Mouse (Mus musculus) large intestine, adult 2 months (tissue): ENCODE data around the gene Nphp3. TPM values are rescaled to one million over a fixed set of nuclear protein-coding genes. Genes with fewer than 3 reads are reported as not detected.

Experiments used
- DNase-seq: peaks from one replicate; pipeline ENCODE4 v3.0.0-alpha.2; 2012; ENCODE audit warnings: low read depth, low spot score
- WGBS: fragments of 180-500 bp; shearing (Covaris S2); methylation state at CpG from one replicate; pipeline ENCODE4 v1.1.7; 2018; 5-methylcytosine and 5-hydroxymethylcytosine counted together
- polyA plus RNA-seq: library from polyadenylated mRNA; depleted of rRNA; stranded (reverse); fragments of >200 nt; gene quantifications from 2 replicates; pipeline ENCODE4 v1.2.3, GENCODE M21; 2012; rRNA removed

Nphp3 gene
- polyA plus RNA-seq, result 2.3 and 3.1 TPM in 2 replicates

- under 1% methylated on average over 55 of the region's 55 CpGs for WGBS
- peak; percentile 100 for DNase-seq
Observed at GRCm38 (mm10) chr9:104001921-104002859, at the start of gene Nphp3. Nphp3 (plus strand) TSS chr9:104002544.

- WGBS, result 65% methylated on average over 6 of the region's 6 CpGs
- no peak for DNase-seq
Observed at GRCm38 (mm10) chr9:103958722-103959121, 43.6 kb upstream of the Nphp3 start.

GRCm38 (mm10) chr9:103959989-103960388, 42.4 kb upstream of the Nphp3 start:
- 78% methylated on average over 10 of the region's 10 CpGs for WGBS
- DNase-seq, result no peak

GRCm38 (mm10) chr9:103996496-103996895, 5.8 kb upstream of the Nphp3 start:
- peak; percentile 65 for DNase-seq
- 2% methylated on average over 2 of the region's 2 CpGs for WGBS

GRCm38 (mm10) chr9:104000601-104001000, 1.7 kb upstream of the Nphp3 start:
- 39% methylated on average over 3 of the region's 3 CpGs for WGBS

GRCm38 (mm10) chr9:104002913-104003330, 578 bp downstream of the Nphp3 start:
- no peak for DNase-seq
- under 1% methylated on average over 37 of the region's 37 CpGs for WGBS

More at GRCm38 (mm10) chr9:104000601-104001000, 1.7 kb upstream of the Nphp3 start:
- DNase-seq, result no peak

GRCm38 (mm10) chr9:104014526-104014925, 12.2 kb downstream of the Nphp3 start:
- 82% methylated on average over 1 of the region's 1 CpGs for WGBS
- DNase-seq, result no peak

GRCm38 (mm10) chr9:104021026-104021425, 18.7 kb downstream of the Nphp3 start:
- no peak for DNase-seq
- WGBS, result 93% methylated on average over 10 of the region's 10 CpGs

GRCm38 (mm10) chr9:104027186-104027585, 24.8 kb downstream of the Nphp3 start:
- DNase-seq, result no peak
- WGBS, result 99% methylated on average over 8 of the region's 8 CpGs

GRCm38 (mm10) chr9:104029861-104030260, 27.5 kb downstream of the Nphp3 start:
- 90% methylated on average over 11 of the region's 11 CpGs for WGBS

GRCm38 (mm10) chr9:104034231-104034630, 31.9 kb downstream of the Nphp3 start:
- 88% methylated on average over 8 of the region's 8 CpGs for WGBS

More at GRCm38 (mm10) chr9:104029861-104030260, 27.5 kb downstream of the Nphp3 start:
- DNase-seq, result no peak

GRCm38 (mm10) chr9:104034718-104035117, 32.4 kb downstream of the Nphp3 start:
- DNase-seq, result no peak
- WGBS, result 81% methylated on average over 6 of the region's 6 CpGs

More at GRCm38 (mm10) chr9:104034231-104034630, 31.9 kb downstream of the Nphp3 start:
- DNase-seq, result no peak

- DNase-seq, result peak; percentile 48
- 48% methylated on average over 24 of the region's 24 CpGs for WGBS
Observed at GRCm38 (mm10) chr9:104035261-104036015, 33.1 kb downstream of the Nphp3 start.

GRCm38 (mm10) chr9:104038266-104038665, 35.9 kb downstream of the Nphp3 start:
- no peak for DNase-seq

GRCm38 (mm10) chr9:104039031-104039695, 36.8 kb downstream of the Nphp3 start:
- no peak for DNase-seq
- WGBS, result 82% methylated on average over 21 of the region's 21 CpGs

More at GRCm38 (mm10) chr9:104038266-104038665, 35.9 kb downstream of the Nphp3 start:
- 79% methylated on average over 13 of the region's 13 CpGs for WGBS

GRCm38 (mm10) chr9:104039742-104040141, 37.4 kb downstream of the Nphp3 start:
- 80% methylated on average over 4 of the region's 4 CpGs for WGBS
- no peak for DNase-seq

GRCm38 (mm10) chr9:104040362-104040761, 38.0 kb downstream of the Nphp3 start, which contains the start of gene Gm28305:
Gm28305 (plus strand) TSS chr9:104040662.
- 66% methylated on average over 2 of the region's 2 CpGs for WGBS
- DNase-seq, result no peak

- no peak for DNase-seq
Observed at GRCm38 (mm10) chr9:104043676-104044075, 41.3 kb downstream of the Nphp3 start.

GRCm38 (mm10) chr9:104051028-104051427, 48.7 kb downstream of the Nphp3 start:
- DNase-seq, result no peak
- WGBS, result 90% methylated on average over 6 of the region's 6 CpGs

More at GRCm38 (mm10) chr9:104043676-104044075, 41.3 kb downstream of the Nphp3 start:
- whole genome bisulfite sequencing, result 78% methylated on average over 4 of the region's 4 CpGs
